Mouse (Mus musculus): ENCODE measurements around the gene Bag1. TPM values are rescaled to one million over a fixed set of nuclear protein-coding genes. Genes with fewer than 3 reads are reported as not detected.

The Bag1 gene
- 229 and 239 TPM in 2 replicates for polyA plus RNA-seq (2016; fragmentation: Nextera tagmentation; extraction: Ambion mirVana)

GRCm38 (mm10) chr4:40948160-40948708, at the start of gene Bag1, which contains the start of gene Chmp5:
Gene Bag1 (minus strand): TSS chr4:40948294.
Gene Chmp5 (plus strand): TSS chr4:40948407.
- Histone ChIP-seq H3K9ac (replicated peaks) (peak within 1 kb of the TSS; percentile 90), H3K36me3 (peaks cover 58% of the 10 kb centered on the region), H3K27ac (peak within 1 kb of the TSS; percentile 87), H3K9me3 (no peaks in the 10 kb centered on the region), H3K4me2 (peak within 1 kb of the TSS; percentile 90), H3K4me3 (replicated peaks) (peak within 1 kb of the TSS; percentile 88), H3K4me1 (replicated peaks) (peaks cover 23% of the 10 kb centered on the region), H3K27me3 (no peaks in the 10 kb centered on the region)
- under 1% methylated on average over 49 of the region's 50 CpGs for WGBS
- ATAC-seq (ENCODE audit: insufficient number of reproducible peaks, insufficient read depth, low FRiP score, low TSS enrichment, low read depth) = peak; percentile 97

GRCm38 (mm10) chr4:40996302-40996701, 48.2 kb upstream of the Bag1 start:
- H3K27ac ChIP-seq = no peak overlapping the region
- no peaks in the 10 kb centered on the region for H3K4me1 ChIP-seq (replicated peaks)
- no peak overlapping the region for H3K4me3 ChIP-seq (replicated peaks)
- H3K9me3 ChIP-seq = no peaks in the 10 kb centered on the region
- H3K9ac ChIP-seq (replicated peaks) = no peak overlapping the region
- 96% methylated on average over 6 of the region's 6 CpGs for WGBS
- no peak overlapping the region for H3K4me2 ChIP-seq
- H3K36me3 ChIP-seq = peaks cover 99% of the 10 kb centered on the region
- ATAC-seq (ENCODE audit: insufficient number of reproducible peaks, insufficient read depth, low FRiP score, low TSS enrichment, low read depth) = no peak
- no peaks in the 10 kb centered on the region for H3K27me3 ChIP-seq

- Histone ChIP-seq H3K27ac (no peak overlapping the region), H3K4me1 (replicated peaks) (no peaks in the 10 kb centered on the region), H3K4me3 (replicated peaks) (no peak overlapping the region), H3K36me3 (peaks cover 97% of the 10 kb centered on the region), H3K9me3 (no peaks in the 10 kb centered on the region), H3K27me3 (no peaks in the 10 kb centered on the region), H3K9ac (replicated peaks) (no peak overlapping the region), H3K4me2 (no peak overlapping the region)
- no peak for ATAC-seq (ENCODE audit: insufficient number of reproducible peaks, insufficient read depth, low FRiP score, low TSS enrichment, low read depth)
- 91% methylated on average over 6 of the region's 6 CpGs for WGBS
Observed at GRCm38 (mm10) chr4:40989633-40990032, 41.5 kb upstream of the Bag1 start.

- Histone ChIP-seq H3K27ac (no peak overlapping the region), H3K36me3 (peaks cover 90% of the 10 kb centered on the region), H3K9me3 (no peaks in the 10 kb centered on the region), H3K27me3 (no peaks in the 10 kb centered on the region), H3K4me2 (no peak overlapping the region), H3K4me3 (replicated peaks) (no peak overlapping the region), H3K4me1 (replicated peaks) (peaks cover 10% of the 10 kb centered on the region; the same call in 1 of the 2 replicates), H3K9ac (replicated peaks) (no peak overlapping the region)
- no peak for ATAC-seq (ENCODE audit: insufficient number of reproducible peaks, insufficient read depth, low FRiP score, low TSS enrichment, low read depth)
- 76% methylated on average over 1 of the region's 1 CpGs for WGBS
Observed at GRCm38 (mm10) chr4:40983686-40984085, 35.6 kb upstream of the Bag1 start.

- Histone ChIP-seq H3K4me1 (replicated peaks) (peaks cover 10% of the 10 kb centered on the region; the same call in 1 of the 2 replicates), H3K4me2 (no peak overlapping the region), H3K9ac (replicated peaks) (no peak overlapping the region), H3K36me3 (peaks cover 90% of the 10 kb centered on the region), H3K27ac (no peak overlapping the region), H3K9me3 (no peaks in the 10 kb centered on the region), H3K4me3 (replicated peaks) (no peak overlapping the region), H3K27me3 (no peaks in the 10 kb centered on the region)
- no peak for ATAC-seq (ENCODE audit: insufficient number of reproducible peaks, insufficient read depth, low FRiP score, low TSS enrichment, low read depth)
- WGBS = 57% methylated on average over 3 of the region's 3 CpGs
Observed at GRCm38 (mm10) chr4:40982486-40982885, 34.4 kb upstream of the Bag1 start.

- H3K4me1 ChIP-seq (replicated peaks) = peaks cover 10% of the 10 kb centered on the region; the same call in 1 of the 2 replicates
- no peak overlapping the region for H3K9ac ChIP-seq (replicated peaks)
- no peak for ATAC-seq (ENCODE audit: insufficient number of reproducible peaks, insufficient read depth, low FRiP score, low TSS enrichment, low read depth)
- no peak overlapping the region for H3K4me3 ChIP-seq (replicated peaks)
- H3K4me2 ChIP-seq = no peak overlapping the region
- H3K27me3 ChIP-seq = no peaks in the 10 kb centered on the region
- WGBS = 94% methylated on average over 1 of the region's 1 CpGs
- peaks cover 78% of the 10 kb centered on the region for H3K36me3 ChIP-seq
- no peaks in the 10 kb centered on the region for H3K9me3 ChIP-seq
- H3K27ac ChIP-seq = no peak overlapping the region
Observed at GRCm38 (mm10) chr4:40979430-40979829, 31.3 kb upstream of the Bag1 start.

- 90% methylated on average over 10 of the region's 10 CpGs for WGBS
- H3K4me1 ChIP-seq (replicated peaks) = peaks cover 13% of the 10 kb centered on the region
- no peaks in the 10 kb centered on the region for H3K9me3 ChIP-seq
- no peak overlapping the region for H3K4me2 ChIP-seq
- peaks cover 62% of the 10 kb centered on the region for H3K36me3 ChIP-seq
- no peaks in the 10 kb centered on the region for H3K27me3 ChIP-seq
- H3K27ac ChIP-seq = no peak overlapping the region
- H3K4me3 ChIP-seq (replicated peaks) = no peak overlapping the region
- ATAC-seq (ENCODE audit: insufficient number of reproducible peaks, insufficient read depth, low FRiP score, low TSS enrichment, low read depth) = no peak
- no peak overlapping the region for H3K9ac ChIP-seq (replicated peaks)
Observed at GRCm38 (mm10) chr4:40976651-40977050, 28.6 kb upstream of the Bag1 start.

DNA sequence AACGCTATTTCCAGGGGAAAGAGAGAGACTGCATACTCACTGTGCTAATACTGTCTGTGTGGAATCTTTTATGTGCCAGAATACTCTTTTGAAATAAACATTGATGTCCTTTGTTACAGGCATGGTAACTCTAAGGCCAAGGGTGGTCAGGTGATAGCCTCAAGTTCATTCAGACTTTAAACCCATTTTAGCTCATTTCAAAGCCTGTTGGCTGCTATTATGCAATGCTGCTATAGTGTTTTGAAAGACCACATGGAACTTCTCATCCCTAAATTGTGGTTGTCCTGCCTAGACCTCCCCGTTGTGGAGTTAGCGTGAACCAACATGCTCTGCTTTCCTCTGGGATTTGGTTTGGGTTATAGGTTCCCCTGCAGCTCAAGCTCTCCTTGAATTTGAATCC, 27.6 kb upstream of the Bag1 start:
- Histone ChIP-seq H3K27ac (no peak overlapping the region), H3K36me3 (peaks cover 54% of the 10 kb centered on the region), H3K9ac (replicated peaks) (no peak overlapping the region), H3K27me3 (no peaks in the 10 kb centered on the region), H3K4me2 (no peak overlapping the region), H3K9me3 (no peaks in the 10 kb centered on the region), H3K4me3 (replicated peaks) (no peak overlapping the region), H3K4me1 (replicated peaks) (peaks cover 10% of the 10 kb centered on the region)
- whole genome bisulfite sequencing = 92% methylated on average over 3 of the region's 3 CpGs
- no peak for ATAC-seq (ENCODE audit: insufficient number of reproducible peaks, insufficient read depth, low FRiP score, low TSS enrichment, low read depth)

GRCm38 (mm10) chr4:40974011-40974410, 25.9 kb upstream of the Bag1 start:
- Histone ChIP-seq H3K4me2 (no peak overlapping the region), H3K27me3 (no peaks in the 10 kb centered on the region), H3K9ac (replicated peaks) (no peak overlapping the region), H3K36me3 (peaks cover 38% of the 10 kb centered on the region), H3K4me3 (replicated peaks) (no peak overlapping the region), H3K4me1 (replicated peaks) (peaks cover 18% of the 10 kb centered on the region), H3K27ac (no peak overlapping the region), H3K9me3 (no peaks in the 10 kb centered on the region)
- 94% methylated on average over 1 of the region's 1 CpGs for WGBS
- ATAC-seq (ENCODE audit: insufficient number of reproducible peaks, insufficient read depth, low FRiP score, low TSS enrichment, low read depth) = no peak

DNA sequence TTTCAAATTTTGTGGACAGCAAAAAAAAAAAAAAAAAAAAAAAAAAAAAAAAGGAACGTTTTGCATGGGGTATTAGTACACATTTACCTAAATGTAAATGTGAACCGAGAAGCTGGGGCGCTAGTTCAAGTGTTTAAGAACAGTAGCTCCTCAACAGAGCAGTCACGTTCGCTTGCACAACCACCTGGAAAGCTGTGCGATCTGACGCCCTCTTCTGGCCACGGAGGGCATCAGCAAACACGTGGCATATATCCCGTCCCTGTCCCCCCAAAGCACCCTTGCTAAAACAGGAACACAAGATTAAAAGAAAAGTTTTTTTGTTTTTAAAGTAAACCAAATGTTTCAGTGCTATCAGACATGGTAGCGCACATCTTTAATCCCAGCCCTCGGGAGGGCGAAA, 23.6 kb upstream of the Bag1 start:
- ATAC-seq (ENCODE audit: insufficient number of reproducible peaks, insufficient read depth, low FRiP score, low TSS enrichment, low read depth) = no peak
- no peak overlapping the region for H3K9ac ChIP-seq (replicated peaks)
- 28% methylated on average over 13 of the region's 13 CpGs for WGBS
- peak overlapping the region; percentile 75 for H3K4me2 ChIP-seq
- no peaks in the 10 kb centered on the region for H3K27me3 ChIP-seq
- H3K4me1 ChIP-seq (replicated peaks) = peaks cover 18% of the 10 kb centered on the region
- H3K9me3 ChIP-seq = no peaks in the 10 kb centered on the region
- peaks cover 28% of the 10 kb centered on the region for H3K36me3 ChIP-seq
- H3K4me3 ChIP-seq (replicated peaks) = peak overlapping the region; percentile 94
- no peak overlapping the region; the same call in 1 of the 2 replicates for H3K27ac ChIP-seq

DNA sequence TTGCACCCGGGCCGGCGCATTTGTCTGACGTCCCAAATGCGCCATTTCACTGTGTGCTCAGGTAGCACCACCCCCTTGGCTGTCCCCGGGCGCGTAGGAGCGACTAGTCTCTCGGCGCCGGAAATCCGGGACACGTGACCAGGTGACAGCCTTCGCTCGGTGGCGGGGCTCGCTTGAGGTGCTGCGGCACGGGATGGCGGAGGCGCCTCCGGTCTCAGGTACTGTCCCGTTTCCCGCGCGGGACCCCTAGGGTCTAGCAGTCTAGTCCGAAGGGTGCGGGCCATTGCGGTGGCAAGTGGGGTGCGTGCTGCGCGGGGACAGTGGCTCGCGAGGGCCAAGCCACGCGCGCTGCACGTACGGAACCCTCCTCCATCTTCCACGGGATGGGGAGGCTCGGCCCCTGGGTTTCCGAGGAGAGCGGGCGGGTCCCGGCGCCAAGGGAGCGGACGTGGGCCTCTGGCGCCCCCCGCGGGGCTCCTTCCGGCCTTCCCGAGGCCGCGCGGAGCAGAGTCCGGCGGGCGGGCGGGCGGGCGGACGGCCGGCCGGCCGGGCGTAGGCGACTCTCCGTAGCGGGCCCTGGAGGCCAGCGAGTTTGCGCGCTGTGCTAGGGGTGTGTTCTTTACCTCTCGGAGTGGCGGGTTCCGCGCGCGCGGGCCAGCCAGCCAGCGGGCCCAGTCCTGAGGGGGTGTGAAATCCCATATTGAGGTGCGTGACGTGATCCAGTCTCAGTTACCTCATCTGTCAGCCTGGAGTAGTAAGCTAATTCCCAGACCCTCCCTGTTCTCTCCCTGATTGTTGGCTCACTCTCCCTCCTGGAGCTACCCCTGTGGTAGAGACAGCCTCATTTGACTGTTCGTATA, 23.0 kb upstream of the Bag1 start, which contains the start of gene Nfx1:
Gene Nfx1, plus strand, starts transcription at position 65 of the 860 bp plus-strand sequence.
- Histone ChIP-seq H3K4me3 (replicated peaks) (peak within 1 kb of the TSS; percentile 94), H3K27me3 (no peaks in the 10 kb centered on the region), H3K4me1 (replicated peaks) (peaks cover 18% of the 10 kb centered on the region), H3K9me3 (no peaks in the 10 kb centered on the region), H3K36me3 (peaks cover 28% of the 10 kb centered on the region), H3K27ac (peak within 1 kb of the TSS; percentile 94), H3K9ac (replicated peaks) (peak within 1 kb of the TSS; percentile 82), H3K4me2 (peak within 1 kb of the TSS; percentile 75)
- peak; percentile 95 for ATAC-seq (ENCODE audit: insufficient number of reproducible peaks, insufficient read depth, low FRiP score, low TSS enrichment, low read depth)
- under 1% methylated on average over 81 of the region's 85 CpGs for WGBS
